Mouse (Mus musculus): Measurements from ENCODE around the gene Abtb2. TPM values are rescaled to one million over a fixed set of nuclear protein-coding genes. Genes with fewer than 3 reads are reported as not detected.

The Abtb2 gene
- polyA plus RNA-seq (2012; rRNA removed): 3.7 and 5.2 TPM in 2 replicates

DNA sequence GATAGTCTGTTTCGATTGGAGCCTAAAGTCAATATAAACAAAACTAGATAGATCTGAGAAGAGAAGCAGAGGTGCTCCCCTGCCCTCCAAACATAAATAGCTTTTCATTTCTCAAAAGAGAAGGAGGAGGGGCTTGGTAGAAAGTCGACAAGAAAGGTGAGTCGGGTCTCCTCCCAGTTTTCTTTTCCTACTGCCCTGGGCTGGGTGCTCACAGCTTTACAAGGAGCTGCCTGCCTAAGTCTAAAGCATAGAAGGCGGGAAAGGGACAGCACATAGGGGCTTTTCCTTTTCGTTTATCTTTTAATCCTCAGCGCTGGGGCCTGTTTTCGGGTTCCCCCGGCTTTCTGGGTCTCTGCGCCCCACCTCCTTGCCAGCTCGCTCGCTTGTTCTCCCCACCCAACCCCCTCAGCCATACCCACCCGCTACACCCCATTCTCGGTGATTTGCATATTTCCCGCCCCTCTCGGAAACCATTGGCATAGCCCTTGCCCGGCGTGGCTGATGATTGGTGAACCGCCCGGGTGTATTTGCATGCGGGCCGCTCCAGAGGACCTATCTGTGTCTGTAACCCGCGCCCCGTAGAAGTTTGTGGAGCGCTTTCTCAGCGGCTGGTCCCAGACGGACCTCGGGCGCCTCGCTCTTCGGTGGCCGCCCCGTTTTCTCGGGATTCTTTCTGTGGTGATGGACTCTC is at the start of gene Abtb2:
TSS of gene Abtb2 (plus strand) at position 579 of the 691 bp plus-strand sequence.

GRCm38 (mm10) chr2:103760906-103761716 is 195.0 kb downstream of the Abtb2 start, which contains the start of gene Nat10:
Nat10 (minus strand) TSS chr2:103761270.

Other genes with a start within 250 kb of the Abtb2 start
- 3.5 and 5.4 TPM in 2 replicates for gene Elf5, start 154.6 kb upstream of the Abtb2 start, polyA plus RNA-seq (2012; rRNA removed)
- 22.8 and 23.3 TPM in 2 replicates for gene Cat, start 81.2 kb upstream of the Abtb2 start, polyA plus RNA-seq (2012; rRNA removed)
- gene Nat10, start 195.0 kb downstream of the Abtb2 start, polyA plus RNA-seq (2012; rRNA removed): 12.5 and 12.7 TPM in 2 replicates
- 31.0 and 34.8 TPM in 2 replicates for gene Caprin1, start 231.3 kb downstream of the Abtb2 start, polyA plus RNA-seq (2012; rRNA removed)

Measured in stomach, adult 2 months (tissue).